Mouse (Mus musculus): ENCODE data around the gene Scn2b. TPM values are rescaled to one million over a fixed set of nuclear protein-coding genes. Genes with fewer than 3 reads are reported as not detected.

The Scn2b gene
- polyA plus RNA-seq, 1 experiment, result 0.58 TPM

GRCm38 (mm10) chr9:45171073-45171610 is 53.6 kb downstream of the Scn2b start:
- no peak for TF ChIP-seq CTCF (conservative IDR thresholded peaks at IDR 0.05; ENCODE audit: insufficient read depth, insufficient read length, low read depth, low read length)
- H3K4me3 ChIP-seq (ENCODE audit: insufficient read depth, low read depth, low read length), result no peak overlapping the region
- H3K27me3 ChIP-seq (replicated peaks; ENCODE audit: control insufficient read depth, insufficient read depth, low read length), result no peaks in the 10 kb centered on the region
- H3K27ac ChIP-seq (ENCODE audit: insufficient read depth, low read depth, low read length), result no peak overlapping the region
- 71% methylated on average over 1 of the region's 1 CpGs for WGBS
- H3K4me1 ChIP-seq (ENCODE audit: control insufficient read depth, insufficient read depth, low read length), result no peaks in the 10 kb centered on the region
- no peak for DNase-seq
- no peaks in the 10 kb centered on the region for H3K36me3 ChIP-seq (ENCODE audit: control insufficient read depth, insufficient read depth, low read length)

GRCm38 (mm10) chr9:45173475-45173874 is 55.9 kb downstream of the Scn2b start:
- Histone ChIP-seq H3K27ac (ENCODE audit: insufficient read depth, low read depth, low read length) (no peak overlapping the region), H3K4me1 (ENCODE audit: control insufficient read depth, insufficient read depth, low read length) (no peaks in the 10 kb centered on the region), H3K27me3 (replicated peaks; ENCODE audit: control insufficient read depth, insufficient read depth, low read length) (no peaks in the 10 kb centered on the region), H3K36me3 (ENCODE audit: control insufficient read depth, insufficient read depth, low read length) (no peaks in the 10 kb centered on the region), H3K4me3 (ENCODE audit: insufficient read depth, low read depth, low read length) (no peak overlapping the region)
- 63% methylated on average over 3 of the region's 3 CpGs for WGBS
- TF ChIP-seq CTCF (conservative IDR thresholded peaks at IDR 0.05; ENCODE audit: insufficient read depth, insufficient read length, low read depth, low read length), result no peak
- no peak for TF ChIP-seq POLR2A (IDR thresholded peaks at IDR 0.05; ENCODE audit: low read depth, low read length)
- DNase-seq, result no peak

GRCm38 (mm10) chr9:45179282-45179681 is 61.7 kb downstream of the Scn2b start:
- WGBS, result 80% methylated on average over 5 of the region's 5 CpGs
- Histone ChIP-seq H3K4me1 (ENCODE audit: control insufficient read depth, insufficient read depth, low read length) (peaks cover 4% of the 10 kb centered on the region; the same call in 1 of the 2 replicates), H3K36me3 (ENCODE audit: control insufficient read depth, insufficient read depth, low read length) (no peaks in the 10 kb centered on the region), H3K27me3 (replicated peaks; ENCODE audit: control insufficient read depth, insufficient read depth, low read length) (no peaks in the 10 kb centered on the region), H3K27ac (ENCODE audit: insufficient read depth, low read depth, low read length) (no peak overlapping the region), H3K4me3 (ENCODE audit: insufficient read depth, low read depth, low read length) (no peak overlapping the region)
- TF ChIP-seq POLR2A (IDR thresholded peaks at IDR 0.05; ENCODE audit: low read depth, low read length), result no peak
- TF ChIP-seq CTCF (conservative IDR thresholded peaks at IDR 0.05; ENCODE audit: insufficient read depth, insufficient read length, low read depth, low read length), result no peak
- no peak for DNase-seq

Other genes with a start within 250 kb of the Scn2b start
- 12.1 and 13.9 TPM in 2 replicates for gene Kmt2a, start 236.5 kb upstream of the Scn2b start, polyA plus RNA-seq (2012; rRNA removed)
- 732 and 924 TPM in 2 replicates for gene Atp5l, start 197.0 kb upstream of the Scn2b start, polyA plus RNA-seq (2012; rRNA removed)
- gene Ube4a, start 152.2 kb upstream of the Scn2b start, polyA plus RNA-seq (2012; rRNA removed), result 15.9 and 18.3 TPM in 2 replicates
- 0.57 and 3.2 TPM in 2 replicates for gene Cd3g, start 137.4 kb upstream of the Scn2b start, polyA plus RNA-seq (2012; rRNA removed)
- 0.19 and 2.9 TPM in 2 replicates for gene Cd3d, start 136.0 kb upstream of the Scn2b start, polyA plus RNA-seq (2012; rRNA removed)
- gene Cd3e, start 108.2 kb upstream of the Scn2b start, polyA plus RNA-seq (2012; rRNA removed), result 0.52 and 3.6 TPM in 2 replicates
- gene Mpzl2, start 78.0 kb upstream of the Scn2b start, polyA plus RNA-seq (2012; rRNA removed), result 18.8 TPM in 2 replicates
- gene Mpzl3, start 62.6 kb upstream of the Scn2b start, polyA plus RNA-seq (2012; rRNA removed), result 2.6 TPM in 2 replicates
- gene Jaml, start 38.6 kb upstream of the Scn2b start, polyA plus RNA-seq (2012; rRNA removed), result 0.08 and 0.53 TPM in 2 replicates
- 13.3 and 13.8 TPM in 2 replicates for gene Scn4b, start 20.6 kb downstream of the Scn2b start, polyA plus RNA-seq (2012; rRNA removed)
- gene BC049352, start 64.2 kb downstream of the Scn2b start, polyA plus RNA-seq (2012; rRNA removed), result 2.7 and 2.9 TPM in 2 replicates
- gene Tmprss4, start 86.3 kb downstream of the Scn2b start, polyA plus RNA-seq (2012; rRNA removed), result 1.2 and 1.5 TPM in 2 replicates
- gene Il10ra, start 151.4 kb downstream of the Scn2b start, polyA plus RNA-seq (2012; rRNA removed), result 3.3 and 5.3 TPM in 2 replicates
- gene Tmprss13, start 201.3 kb downstream of the Scn2b start, polyA plus RNA-seq (2012; rRNA removed), result 0.56 and 0.64 TPM in 2 replicates